Mouse (Mus musculus): Measurements from ENCODE around the gene Trmt1. TPM values are rescaled to one million over a fixed set of nuclear protein-coding genes. Genes with fewer than 3 reads are reported as not detected.
A peak's percentile ranks its signal among the peaks of the same experiment; 100 is the strongest.

Gene Trmt1
- polyA plus RNA-seq, 2 experiments = 71.7 to 158 TPM

- WGBS = 85% methylated on average over 6 of the region's 6 CpGs
- Histone ChIP-seq H3K9ac (ENCODE audit: low read depth, low read length, severe bottlenecking) (no peak overlapping the region), H3K27me3 (ENCODE audit: control insufficient read depth, insufficient read depth, low read length) (no peaks in the 10 kb centered on the region), H3K4me3 (replicated peaks; ENCODE audit: low read length) (no peak overlapping the region), H3K9me3 (ENCODE audit: control insufficient read depth, low read length) (no peaks in the 10 kb centered on the region), H3K4me1 (ENCODE audit: control insufficient read depth, insufficient read depth, low read length) (peaks cover 11% of the 10 kb centered on the region; the same call in 1 of the 2 replicates), H3K4me2 (replicated peaks; ENCODE audit: low read depth, low read length, severe bottlenecking) (no peak overlapping the region), H3K27ac (replicated peaks; ENCODE audit: low read depth, low read length) (no peak overlapping the region), H3K36me3 (ENCODE audit: control insufficient read depth, insufficient read depth, low read length) (peaks cover 73% of the 10 kb centered on the region)
- ATAC-seq (ENCODE audit: low FRiP score, low read depth) (no peak), DNase-seq (ENCODE audit: low spot score) (no peak)
- no peak for TF ChIP-seq POLR2A (IDR thresholded peaks at IDR 0.05; ENCODE audit: borderline replicate concordance, extremely low read depth, insufficient read depth, insufficient read length)
Measured at GRCm38 (mm10) chr8:84695140-84695539, 9.0 kb downstream of the Trmt1 start.

GRCm38 (mm10) chr8:84697166-84698130 lies 11.3 kb downstream of the Trmt1 start:
- H3K27me3 ChIP-seq (ENCODE audit: control insufficient read depth, insufficient read depth, low read length) = peaks cover 6% of the 10 kb centered on the region; the same call in 1 of the 2 replicates
- H3K9me3 ChIP-seq (ENCODE audit: control insufficient read depth, low read length) = no peaks in the 10 kb centered on the region
- H3K27ac ChIP-seq (replicated peaks; ENCODE audit: low read depth, low read length) = no peak overlapping the region
- DNase-seq (ENCODE audit: low spot score) = no peak
- 87% methylated on average over 14 of the region's 14 CpGs for WGBS
- H3K4me2 ChIP-seq (replicated peaks; ENCODE audit: low read depth, low read length, severe bottlenecking) = no peak overlapping the region
- ATAC-seq (ENCODE audit: low FRiP score, low read depth) = no peak
- peaks cover 17% of the 10 kb centered on the region; the same call in 1 of the 2 replicates for H3K4me1 ChIP-seq (ENCODE audit: control insufficient read depth, insufficient read depth, low read length)
- H3K9ac ChIP-seq (ENCODE audit: low read depth, low read length, severe bottlenecking) = no peak overlapping the region
- TF ChIP-seq POLR2A (IDR thresholded peaks at IDR 0.05; ENCODE audit: borderline replicate concordance, extremely low read depth, insufficient read depth, insufficient read length) = no peak
- no peak overlapping the region for H3K4me3 ChIP-seq (replicated peaks; ENCODE audit: low read length)
- H3K36me3 ChIP-seq (ENCODE audit: control insufficient read depth, insufficient read depth, low read length) = peaks cover 59% of the 10 kb centered on the region

- no peak for TF ChIP-seq POLR2A (IDR thresholded peaks at IDR 0.05; ENCODE audit: borderline replicate concordance, extremely low read depth, insufficient read depth, insufficient read length)
- Histone ChIP-seq H3K4me1 (ENCODE audit: control insufficient read depth, insufficient read depth, low read length) (peaks cover 17% of the 10 kb centered on the region; the same call in 1 of the 2 replicates), H3K4me3 (replicated peaks; ENCODE audit: low read length) (no peak overlapping the region), H3K9ac (ENCODE audit: low read depth, low read length, severe bottlenecking) (no peak overlapping the region), H3K36me3 (ENCODE audit: control insufficient read depth, insufficient read depth, low read length) (peaks cover 52% of the 10 kb centered on the region), H3K27ac (replicated peaks; ENCODE audit: low read depth, low read length) (no peak overlapping the region), H3K27me3 (ENCODE audit: control insufficient read depth, insufficient read depth, low read length) (peaks cover 12% of the 10 kb centered on the region; the same call in 1 of the 2 replicates), H3K9me3 (ENCODE audit: control insufficient read depth, low read length) (no peaks in the 10 kb centered on the region), H3K4me2 (replicated peaks; ENCODE audit: low read depth, low read length, severe bottlenecking) (no peak overlapping the region)
- DNase-seq (ENCODE audit: low spot score) (no peak), ATAC-seq (ENCODE audit: low FRiP score, low read depth) (no peak)
- 92% methylated on average over 5 of the region's 5 CpGs for WGBS
Measured at GRCm38 (mm10) chr8:84698288-84698687, 12.2 kb downstream of the Trmt1 start.

- H3K9ac ChIP-seq (ENCODE audit: low read depth, low read length, severe bottlenecking) = no peak overlapping the region
- DNase-seq (ENCODE audit: low spot score) (no peak), ATAC-seq (ENCODE audit: low FRiP score, low read depth) (no peak)
- no peaks in the 10 kb centered on the region for H3K9me3 ChIP-seq (ENCODE audit: control insufficient read depth, low read length)
- no peak overlapping the region for H3K4me2 ChIP-seq (replicated peaks; ENCODE audit: low read depth, low read length, severe bottlenecking)
- H3K4me3 ChIP-seq (replicated peaks; ENCODE audit: low read length) = no peak overlapping the region
- TF ChIP-seq POLR2A (IDR thresholded peaks at IDR 0.05; ENCODE audit: borderline replicate concordance, extremely low read depth, insufficient read depth, insufficient read length) = no peak
- no peak overlapping the region for H3K27ac ChIP-seq (replicated peaks; ENCODE audit: low read depth, low read length)
- 80% methylated on average over 9 of the region's 9 CpGs for WGBS
- H3K4me1 ChIP-seq (ENCODE audit: control insufficient read depth, insufficient read depth, low read length) = peaks cover 17% of the 10 kb centered on the region; the same call in 1 of the 2 replicates
- H3K36me3 ChIP-seq (ENCODE audit: control insufficient read depth, insufficient read depth, low read length) = peaks cover 52% of the 10 kb centered on the region
- H3K27me3 ChIP-seq (ENCODE audit: control insufficient read depth, insufficient read depth, low read length) = peaks cover 19% of the 10 kb centered on the region
Measured at GRCm38 (mm10) chr8:84698929-84699401, 12.9 kb downstream of the Trmt1 start.

GRCm38 (mm10) chr8:84699861-84700322 lies 13.8 kb downstream of the Trmt1 start:
- Histone ChIP-seq H3K36me3 (ENCODE audit: control insufficient read depth, insufficient read depth, low read length) (peaks cover 52% of the 10 kb centered on the region), H3K27ac (replicated peaks; ENCODE audit: low read depth, low read length) (peak overlapping the region; percentile 48; the same call in 1 of the 2 replicates), H3K9ac (ENCODE audit: low read depth, low read length, severe bottlenecking) (no peak overlapping the region), H3K4me3 (replicated peaks; ENCODE audit: low read length) (no peak overlapping the region), H3K9me3 (ENCODE audit: control insufficient read depth, low read length) (no peaks in the 10 kb centered on the region), H3K27me3 (ENCODE audit: control insufficient read depth, insufficient read depth, low read length) (peaks cover 24% of the 10 kb centered on the region), H3K4me1 (ENCODE audit: control insufficient read depth, insufficient read depth, low read length) (peaks cover 24% of the 10 kb centered on the region), H3K4me2 (replicated peaks; ENCODE audit: low read depth, low read length, severe bottlenecking) (no peak overlapping the region)
- DNase-seq (ENCODE audit: low spot score) = peak; percentile 69
- 39% methylated on average over 7 of the region's 7 CpGs for WGBS
- TF ChIP-seq POLR2A (IDR thresholded peaks at IDR 0.05; ENCODE audit: borderline replicate concordance, extremely low read depth, insufficient read depth, insufficient read length) = no peak
- peak; percentile 10 for ATAC-seq (ENCODE audit: low FRiP score, low read depth)
